Comparison of ENCODE assay signal across 27 mouse cellular contexts in genomic region chr4:97914348-97914747, GRCm38 (mm10).
A peak's percentile ranks its signal among the peaks of the same experiment; 100 is the strongest.
DNase-seq lines count a peak whose midpoint lies in the region; ATAC-seq and TF ChIP-seq lines count a peak whose summit lies in the region.
"Had no signal": no experiment of that assay in that cellular context is flagged by ENCODE, and none has a peak within 500 bp of the region (broad histone marks: within the 10 kb centered on the region; RNA-seq: fewer than 3 reads in every experiment).

No protein-coding gene starts in this region.

- ATAC-seq in midbrain, postnatal 0 days (ENCODE audit: low FRiP score), result no peak
- no peak for ATAC-seq in midbrain, embryonic 15.5 days (replicated peaks)
- no peak for ATAC-seq in kidney, embryonic 16.5 days (ENCODE audit: low FRiP score, low TSS enrichment)
- ATAC-seq: activated CD4-positive, CD25-positive, alpha-beta regulatory T cell, adult 4 months; forebrain, embryonic 15.5 days; hindbrain, embryonic 16.5 days; intestine, embryonic 15.5 days had no signal

- 69% methylated on average over 2 of the region's 2 CpGs for WGBS in midbrain, postnatal 0 days
- WGBS in midbrain, embryonic 15.5 days, result 71% methylated on average over 2 of the region's 2 CpGs
- 93% methylated on average over 2 of the region's 2 CpGs for WGBS in kidney, embryonic 16.5 days

- H3K4me2 ChIP-seq in midbrain, postnatal 0 days (ENCODE audit: low read depth, low read length, poor library complexity, severe bottlenecking), result no peak overlapping the region
- no peak overlapping the region for H3K4me2 ChIP-seq in midbrain, embryonic 15.5 days
- H3K4me2 ChIP-seq in kidney, embryonic 16.5 days (replicated peaks; ENCODE audit: low read depth, low read length), result no peak overlapping the region
- H3K4me2 ChIP-seq: embryonic facial prominence, embryonic 12.5 days; embryonic facial prominence, embryonic 15.5 days; forebrain, embryonic 15.5 days; heart, embryonic 12.5 days; heart, embryonic 15.5 days; hindbrain, embryonic 13.5 days; intestine, embryonic 15.5 days had no signal

- H3K4me1 ChIP-seq in midbrain, postnatal 0 days (ENCODE audit: insufficient read depth, low read length), result no peaks in the 10 kb centered on the region; the same call in 1 of the 2 replicates
- peaks cover 15% of the 10 kb centered on the region for H3K4me1 ChIP-seq in midbrain, embryonic 15.5 days
- no peaks in the 10 kb centered on the region for H3K4me1 ChIP-seq in kidney, embryonic 16.5 days (ENCODE audit: insufficient read depth, low read length)
- H3K4me1 ChIP-seq: intestine, embryonic 15.5 days had no signal

- no peaks in the 10 kb centered on the region for H3K9me3 ChIP-seq in midbrain, postnatal 0 days (ENCODE audit: low read length)
- H3K9me3 ChIP-seq in midbrain, embryonic 15.5 days, result no peaks in the 10 kb centered on the region
- no peaks in the 10 kb centered on the region for H3K9me3 ChIP-seq in kidney, embryonic 16.5 days (ENCODE audit: low read length)
- H3K9me3 ChIP-seq: embryonic facial prominence, embryonic 12.5 days; embryonic facial prominence, embryonic 15.5 days; forebrain, embryonic 15.5 days; heart, embryonic 12.5 days; heart, embryonic 15.5 days; hindbrain, embryonic 10.5 days; hindbrain, embryonic 13.5 days; intestine, embryonic 15.5 days had no signal

- H3K27ac ChIP-seq in midbrain, postnatal 0 days (ENCODE audit: low read depth, low read length), result no peak overlapping the region
- H3K27ac ChIP-seq in midbrain, embryonic 15.5 days, result no peak overlapping the region
- no peak overlapping the region for H3K27ac ChIP-seq in kidney, embryonic 16.5 days (ENCODE audit: low read length)
- H3K27ac ChIP-seq: embryonic facial prominence, embryonic 12.5 days; embryonic facial prominence, embryonic 15.5 days; heart, embryonic 15.5 days; hindbrain, embryonic 10.5 days; hindbrain, embryonic 13.5 days; intestine, embryonic 15.5 days had no signal

- peak; percentile 41 to 61 for DNase-seq in cerebellum, postnatal 10 days
- no peak for DNase-seq in cerebellum, adult 18-20 months
- peak; percentile 84 for DNase-seq in heart, adult 11 months
- DNase-seq in heart, adult 18-20 months, result no peak
- peak; percentile 34 for DNase-seq in midbrain, postnatal 0 days (ENCODE audit: low spot score)
- peak; percentile 39 for DNase-seq in NIH3T3 (ENCODE audit: low read depth)
- DNase-seq: adrenal gland, adult 8-10 months; adrenal gland, postnatal 25 days; B cell, adult 2 months; cerebellum, adult 8-10 months; gastrocnemius, postnatal 36 days; heart, postnatal 10 days; heart, postnatal 36 days; kidney, adult 11 months had no signal

- TF ChIP-seq CTCF in midbrain, postnatal 0 days (IDR thresholded peaks at IDR 0.05), result no peak

- no peak overlapping the region for H3K9ac ChIP-seq in midbrain, postnatal 0 days (replicated peaks; ENCODE audit: low read length, poor library complexity, severe bottlenecking)
- no peak overlapping the region for H3K9ac ChIP-seq in midbrain, embryonic 15.5 days
- no peak overlapping the region for H3K9ac ChIP-seq in kidney, embryonic 16.5 days (replicated peaks; ENCODE audit: low read length)
- H3K9ac ChIP-seq: embryonic facial prominence, embryonic 12.5 days; embryonic facial prominence, embryonic 15.5 days; forebrain, embryonic 15.5 days; heart, embryonic 12.5 days; heart, embryonic 15.5 days; hindbrain, embryonic 13.5 days; intestine, embryonic 15.5 days had no signal

- no peaks in the 10 kb centered on the region for H3K36me3 ChIP-seq in midbrain, postnatal 0 days (ENCODE audit: insufficient read depth, low read length)
- H3K36me3 ChIP-seq in midbrain, embryonic 15.5 days (replicated peaks), result no peaks in the 10 kb centered on the region
- peaks cover 6% of the 10 kb centered on the region for H3K36me3 ChIP-seq in kidney, embryonic 16.5 days (ENCODE audit: insufficient read depth, low read length)
- H3K36me3 ChIP-seq: embryonic facial prominence, embryonic 12.5 days; embryonic facial prominence, embryonic 15.5 days; forebrain, embryonic 15.5 days; heart, embryonic 15.5 days; hindbrain, embryonic 10.5 days; hindbrain, embryonic 13.5 days had no signal

- no peak overlapping the region for H3K4me3 ChIP-seq in midbrain, postnatal 0 days (ENCODE audit: low read depth, low read length)
- H3K4me3 ChIP-seq in midbrain, embryonic 15.5 days, result no peak overlapping the region
- no peak overlapping the region for H3K4me3 ChIP-seq in kidney, embryonic 16.5 days (ENCODE audit: low read length)
- H3K4me3 ChIP-seq: embryonic facial prominence, embryonic 12.5 days; embryonic facial prominence, embryonic 15.5 days; forebrain, embryonic 15.5 days; heart, embryonic 12.5 days; heart, embryonic 15.5 days; hindbrain, embryonic 10.5 days; hindbrain, embryonic 13.5 days; intestine, embryonic 15.5 days had no signal

- no peaks in the 10 kb centered on the region for H3K27me3 ChIP-seq in midbrain, postnatal 0 days (ENCODE audit: insufficient read depth, low read length)
- no peaks in the 10 kb centered on the region for H3K27me3 ChIP-seq in midbrain, embryonic 15.5 days (replicated peaks)
- H3K27me3 ChIP-seq in kidney, embryonic 16.5 days (ENCODE audit: insufficient read depth, low read length), result no peaks in the 10 kb centered on the region
- H3K27me3 ChIP-seq: CH12.LX; embryonic facial prominence, embryonic 12.5 days; embryonic facial prominence, embryonic 15.5 days; forebrain, embryonic 15.5 days; heart, embryonic 12.5 days; heart, embryonic 15.5 days; hindbrain, embryonic 13.5 days; intestine, embryonic 15.5 days had no signal

Comparison
In these comparisons a context has a peak if more than half of its experiments do, and no peak if none do; other contexts are left out.
1. DNase-seq: peak in cerebellum, postnatal 10 days (2 of 2), heart, adult 11 months (single experiment), midbrain, postnatal 0 days (single experiment) and NIH3T3 (single experiment); none in cerebellum, adult 18-20 months (0 of 2) and heart, adult 18-20 months (0 of 2).